In the genomic region with DNA sequence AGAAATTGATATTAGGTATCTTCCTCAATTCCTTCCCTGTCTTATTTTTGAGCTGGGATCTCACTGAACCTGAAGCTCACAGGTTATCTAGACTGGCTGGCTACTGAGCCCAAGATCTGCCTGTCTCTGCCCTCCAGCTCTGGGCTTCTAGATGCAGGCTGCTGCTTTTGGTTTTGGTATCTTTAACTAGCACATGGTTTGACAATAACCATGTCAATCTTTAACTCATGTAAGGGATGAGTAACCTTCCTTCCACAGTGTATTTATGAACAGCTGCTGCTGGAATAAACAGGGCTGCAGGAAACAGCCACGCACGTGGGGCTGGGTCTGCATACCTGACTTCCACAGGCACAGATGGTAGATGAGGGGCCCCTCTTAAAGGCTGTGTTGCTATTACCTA, we compare ENCODE assay signal across 24 mouse cellular contexts. TPM values are rescaled to one million over a fixed set of nuclear protein-coding genes. Genes with fewer than 3 reads are reported as not detected.
DNase-seq lines count a peak whose midpoint lies in the region; ATAC-seq and TF ChIP-seq lines count a peak whose summit lies in the region.
"Had no signal": no experiment of that assay in that cellular context is flagged by ENCODE, and none has a peak within 500 bp of the region (broad histone marks: within the 10 kb centered on the region; RNA-seq: fewer than 3 reads in every experiment).

No protein-coding gene starts in this region.

- H3K27me3 ChIP-seq in kidney, adult 2 months (replicated peaks; ENCODE audit: control insufficient read depth, insufficient read depth, low read length): no peaks in the 10 kb centered on the region
- H3K27me3 ChIP-seq in kidney, embryonic 16.5 days (ENCODE audit: insufficient read depth, low read length): no peaks in the 10 kb centered on the region
- no peaks in the 10 kb centered on the region for H3K27me3 ChIP-seq in hindbrain, embryonic 14.5 days (ENCODE audit: control insufficient read depth, insufficient read depth, low read length)
- H3K27me3 ChIP-seq: embryonic facial prominence, embryonic 13.5 days; embryonic facial prominence, embryonic 15.5 days had no signal

- TF ChIP-seq CTCF in kidney, adult 2 months (conservative IDR thresholded peaks at IDR 0.05; ENCODE audit: insufficient read depth, insufficient read length, low read depth, low read length): no peak

- no peak overlapping the region for H3K4me2 ChIP-seq in kidney, embryonic 16.5 days (replicated peaks; ENCODE audit: low read depth, low read length)
- H3K4me2 ChIP-seq in hindbrain, embryonic 14.5 days (replicated peaks): no peak overlapping the region
- H3K4me2 ChIP-seq: embryonic facial prominence, embryonic 13.5 days; embryonic facial prominence, embryonic 15.5 days; forebrain, embryonic 12.5 days had no signal

- no peak overlapping the region for H3K27ac ChIP-seq in kidney, adult 2 months (ENCODE audit: insufficient read depth, low read depth, low read length)
- no peak overlapping the region for H3K27ac ChIP-seq in kidney, embryonic 16.5 days (ENCODE audit: low read length)
- H3K27ac ChIP-seq in hindbrain, embryonic 14.5 days: no peak overlapping the region
- H3K27ac ChIP-seq: embryonic facial prominence, embryonic 13.5 days; embryonic facial prominence, embryonic 15.5 days; forebrain, embryonic 10.5 days; forebrain, embryonic 12.5 days had no signal

- peak; percentile 63 for DNase-seq in kidney, adult 2 months
- DNase-seq in kidney, adult 9 months: peak; percentile 64
- no peak for DNase-seq in kidney, postnatal 10 days
- peak; percentile 3 for DNase-seq in kidney, postnatal 14 days
- peak; percentile 19 to 30 for DNase-seq in kidney, postnatal 25 days
- DNase-seq in lung, postnatal 10 days: no peak
- no peak for DNase-seq in hindbrain, embryonic 14.5 days (ENCODE audit: low spot score)
- DNase-seq: adrenal gland, adult 2 months; adrenal gland, postnatal 10 days; adrenal gland, postnatal 25 days; cerebellum, adult 11 months; cerebellum, adult 18-20 months; cerebellum, adult 8-10 months; cerebellum, adult 9-11 months; cerebellum, postnatal 14 days; cerebellum, postnatal 36 days; embryo, embryonic 11 days had no signal

- no peak for ATAC-seq in kidney, embryonic 16.5 days (ENCODE audit: low FRiP score, low TSS enrichment)
- no peak for ATAC-seq in hindbrain, embryonic 14.5 days (ENCODE audit: low FRiP score)
- ATAC-seq: forebrain, embryonic 14.5 days had no signal

- no peak for TF ChIP-seq POLR2A in kidney, adult 2 months (IDR thresholded peaks at IDR 0.05; ENCODE audit: low read depth, low read length)

- H3K36me3 ChIP-seq in kidney, adult 2 months (ENCODE audit: control insufficient read depth, insufficient read depth, low read length): no peaks in the 10 kb centered on the region
- no peaks in the 10 kb centered on the region for H3K36me3 ChIP-seq in kidney, embryonic 16.5 days (ENCODE audit: insufficient read depth, low read length)
- no peaks in the 10 kb centered on the region for H3K36me3 ChIP-seq in hindbrain, embryonic 14.5 days (replicated peaks; ENCODE audit: control insufficient read depth, insufficient read depth)
- H3K36me3 ChIP-seq: embryonic facial prominence, embryonic 13.5 days; embryonic facial prominence, embryonic 15.5 days; forebrain, embryonic 10.5 days; forebrain, embryonic 12.5 days had no signal

- no peaks in the 10 kb centered on the region for H3K9me3 ChIP-seq in kidney, embryonic 16.5 days (ENCODE audit: low read length)
- no peaks in the 10 kb centered on the region for H3K9me3 ChIP-seq in hindbrain, embryonic 14.5 days (ENCODE audit: control insufficient read depth, low read length)
- H3K9me3 ChIP-seq: embryonic facial prominence, embryonic 13.5 days; embryonic facial prominence, embryonic 15.5 days; forebrain, embryonic 10.5 days; forebrain, embryonic 12.5 days had no signal

- H3K4me3 ChIP-seq in kidney, adult 2 months (ENCODE audit: insufficient read depth, low read depth, low read length): no peak overlapping the region
- H3K4me3 ChIP-seq in kidney, embryonic 16.5 days (ENCODE audit: low read length): no peak overlapping the region
- no peak overlapping the region for H3K4me3 ChIP-seq in hindbrain, embryonic 14.5 days (replicated peaks; ENCODE audit: low read length)
- H3K4me3 ChIP-seq: embryonic facial prominence, embryonic 13.5 days; embryonic facial prominence, embryonic 15.5 days; erythroblast, embryonic 14.5 days; forebrain, embryonic 10.5 days; forebrain, embryonic 12.5 days had no signal

- H3K4me1 ChIP-seq in kidney, adult 2 months (ENCODE audit: control insufficient read depth, insufficient read depth, low read length): peaks cover 6% of the 10 kb centered on the region; the same call in 1 of the 2 replicates
- H3K4me1 ChIP-seq in kidney, embryonic 16.5 days (ENCODE audit: insufficient read depth, low read length): no peaks in the 10 kb centered on the region
- peaks cover under 1% of the 10 kb centered on the region; the same call in 1 of the 2 replicates for H3K4me1 ChIP-seq in hindbrain, embryonic 14.5 days (replicated peaks; ENCODE audit: control insufficient read depth, insufficient read depth, low read length)
- H3K4me1 ChIP-seq: embryonic facial prominence, embryonic 13.5 days; embryonic facial prominence, embryonic 15.5 days had no signal

- 33% methylated on average over 2 of the region's 2 CpGs for WGBS in kidney, adult 2 months
- 44% methylated on average over 2 of the region's 2 CpGs for WGBS in kidney, embryonic 16.5 days
- 80% methylated on average over 2 of the region's 2 CpGs for WGBS in hindbrain, embryonic 14.5 days

- no peak overlapping the region for H3K9ac ChIP-seq in kidney, embryonic 16.5 days (replicated peaks; ENCODE audit: low read length)
- no peak overlapping the region for H3K9ac ChIP-seq in hindbrain, embryonic 14.5 days
- H3K9ac ChIP-seq: embryonic facial prominence, embryonic 13.5 days; embryonic facial prominence, embryonic 15.5 days; forebrain, embryonic 12.5 days had no signal

RNA-seq across cellular contexts. Expression of a gene that starts 47.1 kb away (rescaled TPM):
- 0.18 and 0.28 TPM in 2 replicates for polyA plus RNA-seq in kidney, adult 2 months (2012; rRNA removed)
- 32.6 and 35.8 TPM in 2 replicates for polyA plus RNA-seq in kidney, embryonic 16.5 days (2015; fragmentation: Nextera tagmentation; extraction: Ambion mirVana)
- 7.2 and 9.4 TPM in 2 replicates for polyA plus RNA-seq in hindbrain, embryonic 14.5 days (2014; fragmentation: Nextera tagmentation; extraction: Ambion mirVana)

Comparison
In these comparisons a context has a peak if more than half of its experiments do, and no peak if none do; other contexts are left out.
1. DNase-seq: peak in kidney, adult 2 months (single experiment), kidney, adult 9 months (single experiment), kidney, postnatal 14 days (single experiment) and kidney, postnatal 25 days (2 of 2); none in kidney, postnatal 10 days (single experiment), lung, postnatal 10 days (single experiment) and hindbrain, embryonic 14.5 days (single experiment).